Mouse (Mus musculus): ENCODE results near the gene Fam221a. TPM values are rescaled to one million over a fixed set of nuclear protein-coding genes. Genes with fewer than 3 reads are reported as not detected.
"Not testable (repeated sequence)": the region's sequence is repeated elsewhere in the genome, so short reads cannot be mapped to it uniquely, and the experiment has no call there.

The Fam221a gene
- polyA plus RNA-seq, 1 experiment: 2.9 TPM

DNA sequence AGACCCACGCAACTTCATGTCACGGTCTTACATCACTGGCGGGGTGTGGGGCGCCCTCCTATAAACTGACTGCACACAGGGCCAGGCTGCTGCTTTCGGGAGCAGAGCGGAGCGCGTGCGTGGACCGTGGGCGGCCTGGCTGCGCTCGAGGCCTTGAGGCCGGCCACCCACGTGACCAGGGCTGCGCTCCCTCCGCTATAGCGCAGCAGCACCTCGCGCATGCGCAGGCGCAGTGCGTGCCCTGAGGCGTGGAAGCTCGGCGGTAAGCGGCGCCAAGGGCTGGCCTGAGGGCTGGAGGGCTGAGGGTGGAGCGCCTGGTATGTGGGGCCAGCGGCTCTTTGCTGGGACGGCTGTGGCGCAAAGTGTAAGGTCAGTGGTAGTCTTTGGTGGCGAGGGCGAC is 27.8 kb downstream of the Fam221a start, which contains the start of gene Stk31:
Gene Stk31 (plus strand): TSS at position 289 of the 400 bp plus-strand sequence.
- Histone ChIP-seq H3K4me3 (ENCODE audit: insufficient read depth, poor library complexity, severe bottlenecking) (no peak within 1 kb of the TSS), H3K79me3 (ENCODE audit: low read depth) (no peaks in the 10 kb centered on the region), H3K27me3 (ENCODE audit: control insufficient read depth, insufficient read depth, insufficient read length) (no peaks in the 10 kb centered on the region), H3K79me2 (ENCODE audit: control insufficient read depth, insufficient read depth) (no peaks in the 10 kb centered on the region), H3ac (ENCODE audit: control insufficient read depth, insufficient read length, low read depth) (no peak within 1 kb of the TSS), H3K36me3 (ENCODE audit: control insufficient read depth, insufficient read depth) (no peaks in the 10 kb centered on the region)
- no peak for TF ChIP-seq FOSL1 (IDR thresholded peaks at IDR 0.05; ENCODE audit: insufficient read depth, low read length, poor library complexity, severe bottlenecking)
- TF ChIP-seq MYOG (IDR thresholded peaks at IDR 0.05; ENCODE audit: control insufficient read depth, extremely low read depth, insufficient read length): no peak
- TF ChIP-seq USF1 (IDR thresholded peaks at IDR 0.05; ENCODE audit: low read depth): no peak
- TF ChIP-seq CEBPB (IDR thresholded peaks at IDR 0.05; ENCODE audit: low read depth): no peak
- no peak for TF ChIP-seq MAX (IDR thresholded peaks at IDR 0.05)
- no peak for TF ChIP-seq MYOD1 (IDR thresholded peaks at IDR 0.05; ENCODE audit: control insufficient read depth, insufficient read length, low read depth)
- no peak for TF ChIP-seq CTCF (IDR thresholded peaks at IDR 0.05; ENCODE audit: control insufficient read depth, insufficient read depth, insufficient read length)

GRCm38 (mm10) chr6:49397466-49397865 is 29.9 kb downstream of the Fam221a start:
- no peaks in the 10 kb centered on the region for H3K36me3 ChIP-seq (ENCODE audit: control insufficient read depth, insufficient read depth)
- no peaks in the 10 kb centered on the region for H3K27me3 ChIP-seq (ENCODE audit: control insufficient read depth, insufficient read depth, insufficient read length)
- H3K4me3 ChIP-seq (ENCODE audit: insufficient read depth, poor library complexity, severe bottlenecking): no peak overlapping the region
- H3K79me2 ChIP-seq (ENCODE audit: control insufficient read depth, insufficient read depth): no peaks in the 10 kb centered on the region
- no peak for TF ChIP-seq MAX (IDR thresholded peaks at IDR 0.05)
- no peak for TF ChIP-seq CEBPB (IDR thresholded peaks at IDR 0.05; ENCODE audit: low read depth)
- no peak for TF ChIP-seq USF1 (IDR thresholded peaks at IDR 0.05; ENCODE audit: low read depth)
- TF ChIP-seq FOSL1 (IDR thresholded peaks at IDR 0.05; ENCODE audit: insufficient read depth, low read length, poor library complexity, severe bottlenecking): no peak
- TF ChIP-seq CTCF (IDR thresholded peaks at IDR 0.05; ENCODE audit: control insufficient read depth, insufficient read depth, insufficient read length): no peak
- TF ChIP-seq MYOD1 (IDR thresholded peaks at IDR 0.05; ENCODE audit: control insufficient read depth, insufficient read length, low read depth): no peak
- TF ChIP-seq MYOG (IDR thresholded peaks at IDR 0.05; ENCODE audit: control insufficient read depth, extremely low read depth, insufficient read length): no peak
- no peaks in the 10 kb centered on the region for H3K79me3 ChIP-seq (ENCODE audit: low read depth)
- no peak overlapping the region for H3ac ChIP-seq (ENCODE audit: control insufficient read depth, insufficient read length, low read depth)

GRCm38 (mm10) chr6:49398365-49398764 is 30.8 kb downstream of the Fam221a start:
- no peak overlapping the region for H3ac ChIP-seq (ENCODE audit: control insufficient read depth, insufficient read length, low read depth)
- no peaks in the 10 kb centered on the region for H3K36me3 ChIP-seq (ENCODE audit: control insufficient read depth, insufficient read depth)
- no peak overlapping the region for H3K4me3 ChIP-seq (ENCODE audit: insufficient read depth, poor library complexity, severe bottlenecking)
- H3K27me3 ChIP-seq (ENCODE audit: control insufficient read depth, insufficient read depth, insufficient read length): no peaks in the 10 kb centered on the region
- no peaks in the 10 kb centered on the region for H3K79me2 ChIP-seq (ENCODE audit: control insufficient read depth, insufficient read depth)
- no peak for TF ChIP-seq MYOD1 (IDR thresholded peaks at IDR 0.05; ENCODE audit: control insufficient read depth, insufficient read length, low read depth)
- TF ChIP-seq MAX (IDR thresholded peaks at IDR 0.05): no peak
- no peak for TF ChIP-seq MYOG (IDR thresholded peaks at IDR 0.05; ENCODE audit: control insufficient read depth, extremely low read depth, insufficient read length)
- TF ChIP-seq FOSL1 (IDR thresholded peaks at IDR 0.05; ENCODE audit: insufficient read depth, low read length, poor library complexity, severe bottlenecking): no peak
- TF ChIP-seq USF1 (IDR thresholded peaks at IDR 0.05; ENCODE audit: low read depth): no peak
- TF ChIP-seq CEBPB (IDR thresholded peaks at IDR 0.05; ENCODE audit: low read depth): no peak
- H3K79me3 ChIP-seq (ENCODE audit: low read depth): no peaks in the 10 kb centered on the region

DNA sequence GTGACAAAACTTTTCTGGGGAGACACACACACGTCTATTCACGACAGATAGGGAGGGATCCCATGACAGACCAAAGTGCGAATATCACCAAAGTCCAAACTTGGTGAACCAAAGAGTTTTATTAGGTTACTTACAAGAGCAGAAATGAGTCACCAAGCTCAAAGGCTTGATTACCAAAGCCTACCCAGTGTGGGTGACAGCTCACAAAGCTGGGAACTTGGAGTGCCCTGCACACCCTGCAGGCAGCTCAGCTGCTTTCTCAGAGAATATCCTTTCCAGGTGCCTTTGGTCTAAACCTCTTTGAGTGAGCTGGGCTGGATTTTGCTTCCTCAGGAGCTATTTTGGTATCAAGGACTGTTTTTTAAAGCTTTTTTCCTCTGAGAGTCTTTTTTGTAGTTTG is 43.3 kb downstream of the Fam221a start:
- Histone ChIP-seq H3K36me3 (ENCODE audit: control insufficient read depth, insufficient read depth) (no peaks in the 10 kb centered on the region), H3K79me3 (ENCODE audit: low read depth) (no peaks in the 10 kb centered on the region), H3ac (ENCODE audit: control insufficient read depth, insufficient read length, low read depth) (no peak overlapping the region), H3K79me2 (ENCODE audit: control insufficient read depth, insufficient read depth) (no peaks in the 10 kb centered on the region), H3K27me3 (ENCODE audit: control insufficient read depth, insufficient read depth, insufficient read length) (peaks cover 3% of the 10 kb centered on the region), H3K4me3 (ENCODE audit: insufficient read depth, poor library complexity, severe bottlenecking) (no peak overlapping the region)
- no peak for TF ChIP-seq MYOG (IDR thresholded peaks at IDR 0.05; ENCODE audit: control insufficient read depth, extremely low read depth, insufficient read length)
- no peak for TF ChIP-seq CTCF (IDR thresholded peaks at IDR 0.05; ENCODE audit: control insufficient read depth, insufficient read depth, insufficient read length)
- TF ChIP-seq USF1 (IDR thresholded peaks at IDR 0.05; ENCODE audit: low read depth): no peak
- TF ChIP-seq CEBPB (IDR thresholded peaks at IDR 0.05; ENCODE audit: low read depth): no peak
- no peak for TF ChIP-seq MAX (IDR thresholded peaks at IDR 0.05)
- no peak for TF ChIP-seq MYOD1 (IDR thresholded peaks at IDR 0.05; ENCODE audit: control insufficient read depth, insufficient read length, low read depth)
- no peak for TF ChIP-seq FOSL1 (IDR thresholded peaks at IDR 0.05; ENCODE audit: insufficient read depth, low read length, poor library complexity, severe bottlenecking)

DNA sequence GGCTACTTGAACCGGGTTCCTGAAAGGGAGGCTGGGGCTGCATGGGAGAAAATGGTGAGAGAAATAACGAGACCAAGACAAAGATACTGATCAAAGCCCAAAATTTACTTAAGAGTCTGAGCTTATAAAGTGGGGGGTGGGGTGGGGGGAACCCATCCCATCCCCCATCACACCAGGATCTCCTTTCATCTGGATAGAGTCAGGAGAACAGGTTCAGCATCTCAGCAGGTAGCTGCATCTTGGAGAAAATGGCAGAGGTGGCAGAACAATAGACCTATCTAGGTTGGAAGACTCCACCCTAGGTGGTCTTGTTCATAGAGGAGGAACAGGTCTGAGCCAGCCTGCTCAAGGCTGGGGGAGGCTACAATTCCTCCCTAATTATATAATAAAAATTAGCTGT is 45.4 kb downstream of the Fam221a start:
- H3K79me2 ChIP-seq (ENCODE audit: control insufficient read depth, insufficient read depth); H3K36me3 ChIP-seq (ENCODE audit: control insufficient read depth, insufficient read depth); H3K79me3 ChIP-seq (ENCODE audit: low read depth); H3ac ChIP-seq (ENCODE audit: control insufficient read depth, insufficient read length, low read depth); H3K4me3 ChIP-seq (ENCODE audit: insufficient read depth, poor library complexity, severe bottlenecking); H3K27me3 ChIP-seq (ENCODE audit: control insufficient read depth, insufficient read depth, insufficient read length): not testable (repeated sequence)

DNA sequence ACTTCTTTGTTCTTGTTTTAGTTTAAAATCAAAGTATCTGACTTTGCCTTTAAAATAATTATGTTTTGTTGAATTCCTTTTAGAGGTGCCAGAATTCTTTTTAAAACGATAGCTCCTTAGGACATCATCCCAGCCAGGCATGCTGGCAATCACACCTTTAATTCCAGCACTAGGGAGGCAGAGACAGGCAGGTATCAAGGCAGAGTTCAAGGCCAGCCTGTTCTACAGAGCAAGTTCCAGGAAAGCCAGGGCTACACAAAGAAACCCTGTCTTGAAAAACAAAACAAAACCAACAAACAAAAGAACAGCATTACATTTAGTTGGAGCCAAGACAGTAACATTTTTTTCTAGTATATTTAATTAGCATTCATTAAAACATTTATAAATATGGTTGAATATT is 48.4 kb downstream of the Fam221a start:
- Histone ChIP-seq H3ac (ENCODE audit: control insufficient read depth, insufficient read length, low read depth) (no peak overlapping the region), H3K79me3 (ENCODE audit: low read depth) (no peaks in the 10 kb centered on the region), H3K27me3 (ENCODE audit: control insufficient read depth, insufficient read depth, insufficient read length) (peaks cover 3% of the 10 kb centered on the region), H3K36me3 (ENCODE audit: control insufficient read depth, insufficient read depth) (no peaks in the 10 kb centered on the region), H3K4me3 (ENCODE audit: insufficient read depth, poor library complexity, severe bottlenecking) (no peak overlapping the region), H3K79me2 (ENCODE audit: control insufficient read depth, insufficient read depth) (no peaks in the 10 kb centered on the region)
- TF ChIP-seq CEBPB (IDR thresholded peaks at IDR 0.05; ENCODE audit: low read depth) (no peak), USF1 (IDR thresholded peaks at IDR 0.05; ENCODE audit: low read depth) (no peak), FOSL1 (IDR thresholded peaks at IDR 0.05; ENCODE audit: insufficient read depth, low read length, poor library complexity, severe bottlenecking) (no peak), MAX (IDR thresholded peaks at IDR 0.05) (no peak), MYOG (IDR thresholded peaks at IDR 0.05; ENCODE audit: control insufficient read depth, extremely low read depth, insufficient read length) (no peak), MYOD1 (IDR thresholded peaks at IDR 0.05; ENCODE audit: control insufficient read depth, insufficient read length, low read depth) (no peak), CTCF (IDR thresholded peaks at IDR 0.05; ENCODE audit: control insufficient read depth, insufficient read depth, insufficient read length) (no peak)

Data from C2C12 (cell line).